Mouse (Mus musculus) CD4-positive, CD25-positive, alpha-beta regulatory T cell, adult 2 months (primary cell): ENCODE data around the gene Gm5148.
A peak's percentile ranks its signal among the peaks of the same experiment; 100 is the strongest.

Experiments used
- DNase-seq: peaks from one replicate; pipeline ENCODE4 v3.0.0-alpha.2; 2012; ENCODE audit warnings: low read depth, low spot score

The Gm5148 gene

DNA sequence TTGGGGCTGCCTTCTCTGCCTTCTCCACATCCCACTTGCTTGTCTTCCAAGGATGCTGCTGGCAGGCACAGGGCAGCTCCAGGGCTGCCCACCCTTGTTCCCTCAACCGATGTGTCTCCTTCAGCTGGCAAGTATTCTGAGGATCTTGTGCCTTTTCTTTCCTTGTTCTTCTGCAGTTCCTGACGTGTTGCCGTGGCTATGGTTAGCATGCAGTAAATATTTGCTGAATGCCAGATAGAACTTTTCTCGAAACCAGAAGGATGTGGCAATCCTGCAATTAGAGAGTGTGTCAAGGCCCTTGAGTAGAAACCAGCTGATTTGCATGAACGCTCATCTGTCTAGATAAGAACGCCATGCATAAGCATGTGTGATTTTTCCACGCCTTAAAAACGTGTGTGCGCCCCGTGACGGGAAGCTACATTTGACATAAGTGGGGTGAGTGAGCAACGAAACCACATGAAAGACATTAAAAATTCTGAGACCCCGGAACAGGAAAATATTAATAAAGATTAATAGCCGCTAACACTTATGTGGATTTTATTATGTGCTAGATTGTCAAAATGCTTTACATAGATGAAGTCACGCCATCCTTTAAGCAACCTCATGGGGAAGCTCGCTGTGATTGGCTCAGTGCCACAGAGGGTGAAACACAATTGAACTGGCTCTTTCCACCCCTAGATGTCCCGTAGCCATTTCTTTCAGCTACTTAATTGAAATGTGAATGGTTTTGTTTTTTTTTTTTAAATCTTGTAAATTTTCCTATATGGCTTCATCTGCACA is 14.1 kb upstream of the Gm5148 start:
- DNase-seq: peak; percentile 74

DNA sequence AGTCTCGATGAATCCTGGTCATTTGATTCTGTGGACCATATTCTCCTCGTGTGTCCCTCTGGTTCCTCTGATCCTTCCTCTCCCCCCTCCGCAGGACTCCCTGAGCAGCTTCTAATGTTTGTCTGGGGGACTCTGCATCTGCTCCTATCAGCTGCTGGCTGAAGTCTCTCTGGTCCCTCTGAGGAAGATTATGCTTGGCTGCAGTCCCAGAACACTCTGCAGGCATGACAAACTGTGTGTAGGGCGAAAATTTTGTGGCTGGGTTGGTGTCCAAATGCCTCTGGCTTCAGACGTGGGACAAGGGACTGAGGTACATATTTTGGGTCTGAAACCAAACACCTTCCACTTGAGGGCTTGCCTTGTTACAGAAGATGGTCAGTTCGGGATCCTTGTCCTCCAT is 13.1 kb upstream of the Gm5148 start:
- no peak for DNase-seq

DNA sequence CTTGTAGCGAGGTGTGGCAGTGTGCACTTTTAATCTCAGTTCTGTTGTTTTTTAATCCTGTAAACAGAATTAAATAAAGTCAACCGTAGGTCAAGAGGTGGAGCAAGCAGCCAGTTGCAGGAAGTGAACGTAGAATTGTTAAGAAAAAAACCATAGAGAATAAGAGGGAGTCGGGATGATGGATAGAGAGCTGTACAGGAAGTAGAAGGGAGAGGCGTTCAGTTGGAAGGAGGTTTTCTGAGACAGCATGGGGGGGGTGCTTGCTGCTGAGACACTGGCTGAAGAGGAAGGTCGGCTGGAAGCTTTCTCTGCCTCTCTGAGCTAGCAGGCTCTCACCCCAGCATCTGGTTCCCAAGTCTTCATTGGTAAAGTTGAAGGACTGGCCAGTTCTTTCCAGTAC is 10.9 kb upstream of the Gm5148 start:
- DNase-seq: no peak

DNA sequence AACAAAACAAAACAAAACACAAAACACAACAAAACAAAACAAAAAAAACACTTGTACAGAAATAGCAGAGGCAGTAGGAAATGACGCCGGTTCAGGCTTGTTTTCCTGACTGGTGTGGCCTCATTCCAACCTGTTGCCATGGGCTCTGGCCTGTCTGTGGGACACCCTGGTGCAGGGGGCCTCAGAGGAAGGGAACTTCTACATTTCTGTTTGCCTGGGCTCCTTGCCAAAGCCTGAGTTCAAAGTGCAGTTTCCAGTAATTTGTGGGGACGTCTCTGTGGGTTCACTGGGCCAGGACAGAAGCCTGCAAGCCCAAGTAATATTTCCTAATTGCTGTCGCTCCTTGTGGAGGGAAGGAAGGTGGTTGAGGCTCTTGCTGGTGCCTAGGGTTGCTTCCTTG is 4.9 kb upstream of the Gm5148 start:
- no peak for DNase-seq

DNA sequence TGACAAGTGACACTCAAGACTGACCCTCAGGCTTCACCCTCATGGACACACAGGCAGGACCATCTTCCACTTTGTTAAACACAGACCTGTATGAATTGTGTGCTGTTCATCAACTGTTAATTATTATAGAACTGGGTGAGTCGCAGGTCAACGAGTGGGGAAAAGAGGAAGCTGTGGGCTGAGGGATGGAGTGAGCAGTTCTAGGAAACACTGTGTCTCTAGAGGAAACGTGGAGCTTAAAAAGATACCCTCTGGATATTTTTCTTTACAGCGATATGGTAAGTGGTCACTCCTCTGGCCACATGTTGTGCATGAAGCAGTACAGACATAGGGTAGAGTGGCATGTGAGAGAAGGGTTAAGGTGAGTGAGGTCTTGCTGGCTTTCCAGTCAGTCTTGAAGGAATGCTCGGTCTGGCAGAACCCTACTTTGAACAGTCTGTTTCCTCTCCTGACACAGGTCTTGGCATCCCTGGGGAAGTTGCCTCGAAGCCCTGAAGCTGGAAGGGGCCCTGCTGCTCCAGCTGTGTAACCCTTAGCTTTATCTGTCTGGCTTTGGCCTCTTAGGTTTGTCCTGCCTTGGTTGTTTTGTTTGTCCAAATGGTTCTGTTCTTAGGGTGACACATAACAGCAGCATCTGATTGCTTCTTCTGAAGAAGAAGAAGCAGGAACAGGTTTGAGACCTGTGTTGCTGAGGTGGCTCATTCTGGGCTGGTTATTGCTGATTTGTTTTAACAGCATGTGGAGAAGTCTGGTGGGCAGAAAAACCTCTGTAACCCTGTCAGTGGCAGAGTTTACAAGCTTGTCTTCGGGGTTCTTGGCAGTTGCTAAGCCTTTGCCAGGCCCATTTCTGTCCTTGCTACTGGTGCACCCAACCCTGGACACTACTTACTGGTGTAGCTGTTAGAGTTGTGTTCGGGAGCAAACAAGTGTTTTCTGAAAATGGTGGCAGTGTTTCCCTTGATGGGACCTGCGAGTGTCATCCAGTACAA is 4.1 kb upstream of the Gm5148 start:
- no peak for DNase-seq

DNA sequence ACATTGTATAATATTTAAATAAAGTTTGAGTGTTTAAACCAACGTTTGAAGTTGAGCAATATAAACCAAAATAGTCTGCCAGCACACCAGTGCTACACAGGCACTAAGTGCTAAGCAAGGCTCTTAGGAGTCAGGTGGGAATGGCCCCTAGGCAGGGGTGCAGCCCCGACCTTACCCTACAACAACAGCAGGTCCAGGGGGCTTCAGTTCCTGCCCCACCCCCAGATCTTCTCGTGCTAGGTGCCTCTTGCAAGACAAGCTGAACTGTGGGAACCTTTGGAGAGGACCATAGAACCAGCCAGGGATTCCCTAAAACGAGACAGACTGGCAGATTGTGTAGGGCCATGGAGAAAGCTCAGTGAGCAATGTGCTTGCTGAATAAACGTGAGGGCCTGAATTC is 3.1 kb upstream of the Gm5148 start:
- DNase-seq: no peak

DNA sequence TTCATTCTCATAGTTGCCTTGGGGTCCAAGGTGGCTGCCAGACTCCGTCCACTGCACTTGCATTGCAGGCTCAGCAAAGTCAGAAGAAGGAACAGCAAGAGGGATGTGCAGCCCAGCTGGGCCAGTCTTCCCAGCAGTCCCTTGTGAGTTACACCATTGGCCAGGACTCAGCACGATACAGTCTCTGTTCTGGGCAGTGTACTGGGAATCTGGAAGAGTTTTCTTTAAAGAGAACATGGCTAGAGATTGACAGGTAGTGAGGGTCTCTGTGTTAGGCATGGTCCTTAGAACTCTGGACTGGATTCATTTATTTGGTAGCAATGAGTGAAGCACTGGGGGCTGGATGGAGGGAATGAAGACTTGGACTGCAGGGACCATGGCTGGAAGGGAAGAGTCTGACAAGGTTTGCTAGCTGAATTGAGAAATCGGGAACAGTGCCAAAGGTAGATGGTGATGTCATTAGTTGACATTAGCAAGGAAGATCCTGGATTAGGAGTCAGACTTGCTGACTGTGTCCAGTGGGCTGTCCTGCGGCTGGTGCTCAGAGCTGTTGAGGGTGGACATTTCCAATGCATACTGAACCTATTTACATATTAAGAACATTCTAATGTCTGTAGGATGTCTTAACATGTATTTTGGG is 2.3 kb upstream of the Gm5148 start:
- DNase-seq: no peak

DNA sequence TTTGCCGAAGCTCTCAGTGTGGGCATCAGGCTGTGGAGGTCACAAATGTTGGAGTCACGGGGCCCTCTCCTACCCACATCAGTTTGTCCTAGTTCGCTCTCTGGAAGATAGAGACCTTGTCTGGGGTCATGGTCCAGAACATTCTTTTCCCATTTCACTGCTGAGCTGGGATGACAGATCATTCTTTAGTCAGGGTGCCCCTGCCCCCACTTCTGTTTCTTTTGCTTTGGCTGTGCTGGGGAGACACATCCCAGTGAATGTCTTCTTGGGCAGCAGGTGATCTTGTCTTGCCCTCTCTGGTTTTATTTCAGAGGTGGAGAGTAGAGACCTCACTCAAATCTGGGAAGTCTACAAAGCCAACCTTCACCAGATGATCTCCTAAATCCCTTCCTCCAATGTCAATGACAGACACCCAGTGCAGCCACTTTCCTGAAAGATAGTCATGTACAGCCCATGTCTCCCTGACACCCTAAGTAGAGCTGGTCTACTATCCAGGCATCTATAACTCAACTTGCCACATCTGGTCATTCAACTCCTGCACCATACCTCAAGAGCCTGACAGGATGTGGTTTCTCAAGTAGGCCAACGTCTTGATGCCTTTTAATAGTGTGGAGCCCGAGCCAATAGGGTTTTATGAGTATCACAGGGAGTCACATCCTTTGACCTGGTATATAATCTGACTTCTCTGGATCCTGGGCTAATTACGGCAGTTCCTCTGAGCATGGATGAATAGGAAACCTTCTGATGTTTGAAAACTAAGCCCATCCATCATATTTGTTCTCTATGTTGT is 851 bp upstream of the Gm5148 start:
- DNase-seq: peak; percentile 42

DNA sequence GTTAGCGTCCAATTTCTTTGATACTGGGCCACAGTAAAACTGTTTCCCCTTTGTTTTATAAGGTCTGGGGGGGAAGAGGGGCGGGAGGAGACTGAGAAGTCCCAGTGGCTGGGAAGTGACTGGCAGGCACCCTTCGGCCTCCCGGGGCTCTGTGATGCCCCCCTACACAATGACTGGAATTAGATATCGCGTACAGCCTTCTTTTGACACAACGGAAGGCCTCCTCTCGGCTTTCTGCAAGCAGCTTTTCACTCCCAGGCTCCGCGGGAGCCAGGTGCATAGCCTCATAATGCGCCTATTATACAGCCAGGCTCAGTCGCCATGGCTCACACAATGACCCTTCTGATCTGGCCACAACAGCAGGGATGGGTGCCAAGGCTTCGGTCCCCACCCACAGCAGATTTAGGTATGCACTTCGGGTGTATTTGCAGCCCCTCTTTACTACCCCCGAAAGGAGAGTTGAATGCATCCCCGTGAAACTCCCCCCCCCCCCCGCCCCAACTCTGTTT is 574 bp downstream of the Gm5148 start:
- DNase-seq: no peak

DNA sequence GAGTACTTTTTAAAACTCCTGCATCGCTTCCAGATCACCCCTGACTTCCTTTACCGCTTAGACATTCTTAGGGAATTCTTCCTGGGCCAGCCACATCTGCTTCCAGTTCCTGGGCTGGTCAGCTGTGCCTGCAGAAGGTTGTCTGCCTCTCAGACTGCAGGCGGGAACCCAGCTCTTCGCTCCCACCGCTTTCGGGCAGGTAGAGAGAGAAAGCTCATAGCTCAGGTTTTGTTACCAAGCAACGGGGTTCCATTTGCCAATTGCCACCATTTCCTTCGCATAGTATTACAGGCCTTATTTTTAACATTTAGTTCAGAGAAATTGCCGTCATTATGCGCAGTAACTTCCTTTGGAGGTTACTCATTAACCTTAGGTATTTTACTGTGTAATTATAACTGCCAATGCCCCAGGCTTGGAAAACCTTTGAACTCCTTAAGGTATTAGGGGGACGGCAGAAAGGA is 1.2 kb downstream of the Gm5148 start:
- peak; percentile 31 for DNase-seq

DNA sequence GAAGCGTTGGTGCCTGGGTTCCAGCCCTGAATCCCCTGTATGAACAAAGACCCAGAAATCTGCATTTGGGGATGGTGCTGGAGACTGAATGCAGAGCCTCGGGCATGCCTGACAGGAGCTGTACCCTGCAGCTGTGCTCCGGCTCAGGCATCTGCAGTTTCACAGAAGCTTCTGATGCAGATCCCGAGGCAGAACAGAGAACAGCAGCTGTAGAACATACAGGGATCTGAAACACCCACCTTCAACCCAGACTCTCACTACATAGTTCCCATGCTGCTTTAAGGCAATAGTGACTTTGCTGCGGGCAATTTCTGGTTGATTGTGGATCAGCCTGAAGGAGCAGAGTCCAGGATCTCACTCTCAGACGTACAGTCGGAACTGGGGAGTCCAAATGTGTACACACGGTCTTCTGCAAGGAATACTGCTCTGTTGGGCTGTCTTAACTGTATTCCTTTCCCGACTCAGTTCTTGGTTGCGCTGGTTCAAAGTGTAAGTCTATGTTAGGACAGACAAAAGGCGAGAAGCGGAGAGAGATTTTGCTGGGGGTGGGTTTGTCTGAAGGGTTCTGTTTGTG is 1.7 kb downstream of the Gm5148 start:
- no peak for DNase-seq

DNA sequence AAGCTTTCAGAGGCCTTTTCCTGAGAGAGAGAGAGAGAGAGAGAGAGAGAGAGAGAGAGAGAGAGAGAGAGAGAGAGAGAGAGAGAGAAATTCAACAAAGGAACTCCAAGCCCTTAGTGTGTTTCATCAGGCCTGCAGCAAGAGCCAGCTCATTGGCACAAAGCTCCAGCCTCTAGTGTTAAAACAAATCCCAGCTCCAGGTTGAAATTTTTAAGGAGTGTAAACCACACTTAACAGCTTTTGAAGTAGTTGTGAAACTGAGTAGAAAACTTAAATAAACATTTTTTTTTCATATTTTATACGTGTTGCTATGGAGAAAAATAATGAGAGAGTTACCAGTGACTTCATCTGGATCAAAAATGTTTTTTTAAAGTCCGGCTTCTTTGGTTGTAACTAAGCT is 7.3 kb downstream of the Gm5148 start:
- no peak for DNase-seq

DNA sequence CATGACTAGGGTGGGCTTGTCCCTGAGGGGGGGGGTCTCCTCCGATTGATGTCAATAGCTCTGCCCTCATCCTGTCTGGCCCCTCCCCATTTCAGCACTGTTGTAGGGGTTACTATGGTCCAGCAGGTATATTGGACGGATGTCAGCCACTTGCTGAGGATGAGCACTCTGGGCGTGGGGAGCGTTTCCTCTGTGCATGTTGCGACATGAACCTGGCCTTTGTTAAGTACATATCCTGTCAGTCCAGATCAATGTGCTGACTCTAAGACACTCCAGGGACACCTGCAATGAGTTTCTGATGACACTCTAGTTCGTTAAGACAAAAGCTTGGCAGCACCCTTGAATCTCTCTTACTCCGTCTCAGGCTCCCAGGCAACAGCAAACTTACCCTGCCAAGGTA is 8.6 kb downstream of the Gm5148 start:
- DNase-seq: no peak

DNA sequence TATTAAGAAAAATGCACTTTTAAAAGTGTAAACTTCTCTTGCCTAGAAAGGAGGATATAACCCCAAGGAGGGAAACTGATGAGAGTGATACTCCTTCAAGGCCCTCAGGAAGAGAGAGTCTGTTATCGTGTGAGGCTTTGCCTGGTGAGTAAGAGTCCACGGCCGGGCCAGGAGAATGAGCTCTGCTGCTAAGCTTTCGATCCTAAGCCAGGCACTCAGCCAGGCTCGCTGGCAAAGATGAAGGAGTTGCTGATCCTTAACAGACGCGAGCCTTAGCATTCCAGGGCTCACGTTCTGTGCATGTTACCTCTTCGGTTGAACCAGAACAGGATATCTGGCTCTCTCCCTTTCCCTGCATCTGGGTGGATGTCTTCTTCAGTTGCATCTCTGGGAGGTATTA is 11.8 kb downstream of the Gm5148 start:
- no peak for DNase-seq

DNA sequence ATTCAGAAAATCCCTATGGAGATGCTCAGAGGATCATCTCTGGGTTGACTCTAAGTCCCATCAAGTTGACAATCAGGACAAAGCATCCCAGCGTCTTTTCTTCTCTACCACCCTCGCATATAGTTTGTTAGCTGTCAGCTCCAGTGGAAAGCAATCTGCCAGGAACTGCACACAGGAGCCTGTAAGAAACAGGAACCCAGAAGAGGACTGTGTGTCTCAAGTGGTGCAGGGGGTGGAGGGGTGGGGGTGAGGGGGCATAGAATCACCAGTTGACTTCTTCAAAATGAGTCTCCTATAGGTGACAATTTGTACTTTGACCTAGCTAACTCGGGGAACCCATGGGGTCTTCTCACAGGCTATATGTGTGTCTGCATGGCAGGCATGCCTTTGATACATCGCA is 12.7 kb downstream of the Gm5148 start:
- DNase-seq: no peak

DNA sequence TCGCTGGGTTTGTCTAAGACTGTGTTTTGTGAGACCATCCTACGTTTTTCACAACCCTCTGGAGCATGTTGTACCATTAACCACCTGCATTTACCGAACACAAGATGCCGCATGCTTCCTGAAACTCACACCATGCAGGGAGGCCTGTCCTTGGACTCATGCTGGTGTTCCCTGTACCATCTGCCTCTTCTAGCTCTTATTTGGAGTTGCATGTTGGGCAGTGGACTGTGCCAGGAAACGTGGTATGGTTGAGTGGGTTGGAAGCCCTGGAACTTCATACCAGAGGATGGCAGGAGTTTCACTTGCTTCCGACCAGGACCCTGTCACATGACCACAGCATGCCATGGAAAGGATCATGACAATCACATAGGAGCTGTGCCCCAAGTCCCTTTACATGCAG is 16.5 kb downstream of the Gm5148 start:
- no peak for DNase-seq

DNA sequence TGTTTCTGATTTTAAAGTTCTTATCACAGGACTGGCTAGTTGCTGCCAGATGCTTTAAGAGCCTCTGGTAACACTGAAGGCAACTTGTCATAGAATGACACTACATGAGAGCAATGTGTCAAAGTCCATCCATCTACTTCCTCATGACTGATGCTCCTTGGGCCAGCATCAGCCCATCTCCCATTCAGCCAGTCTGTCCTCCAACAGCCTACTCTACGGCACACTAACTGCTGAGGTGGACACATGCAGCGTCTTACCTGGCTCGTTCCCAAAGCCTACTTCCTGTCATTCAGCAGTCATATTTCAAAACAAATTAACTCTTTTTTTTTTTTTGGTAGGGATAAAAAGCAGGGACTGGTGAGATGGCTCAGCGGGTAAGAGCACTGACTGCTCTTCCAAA is 17.9 kb downstream of the Gm5148 start:
- no peak for DNase-seq

DNA sequence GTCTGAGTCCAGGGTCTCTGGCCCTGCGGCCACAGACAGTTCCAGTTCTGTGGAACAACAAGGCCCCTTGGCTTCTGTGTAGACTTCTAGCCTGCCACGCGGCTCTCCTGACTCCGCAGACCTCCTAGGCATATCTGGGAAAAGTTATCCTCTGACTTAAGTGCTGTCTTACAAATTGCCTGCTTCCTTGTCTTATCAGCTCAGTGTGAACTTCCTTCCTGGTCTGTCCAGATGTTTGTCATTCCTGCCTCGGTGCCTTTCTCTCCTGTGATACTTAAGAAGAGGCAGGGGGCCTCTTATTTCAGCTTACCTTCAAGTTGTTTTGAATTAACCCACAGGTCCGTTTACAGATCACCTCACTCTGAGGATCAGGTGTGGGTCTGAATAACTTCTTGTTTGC is 18.9 kb downstream of the Gm5148 start:
- no peak for DNase-seq

DNA sequence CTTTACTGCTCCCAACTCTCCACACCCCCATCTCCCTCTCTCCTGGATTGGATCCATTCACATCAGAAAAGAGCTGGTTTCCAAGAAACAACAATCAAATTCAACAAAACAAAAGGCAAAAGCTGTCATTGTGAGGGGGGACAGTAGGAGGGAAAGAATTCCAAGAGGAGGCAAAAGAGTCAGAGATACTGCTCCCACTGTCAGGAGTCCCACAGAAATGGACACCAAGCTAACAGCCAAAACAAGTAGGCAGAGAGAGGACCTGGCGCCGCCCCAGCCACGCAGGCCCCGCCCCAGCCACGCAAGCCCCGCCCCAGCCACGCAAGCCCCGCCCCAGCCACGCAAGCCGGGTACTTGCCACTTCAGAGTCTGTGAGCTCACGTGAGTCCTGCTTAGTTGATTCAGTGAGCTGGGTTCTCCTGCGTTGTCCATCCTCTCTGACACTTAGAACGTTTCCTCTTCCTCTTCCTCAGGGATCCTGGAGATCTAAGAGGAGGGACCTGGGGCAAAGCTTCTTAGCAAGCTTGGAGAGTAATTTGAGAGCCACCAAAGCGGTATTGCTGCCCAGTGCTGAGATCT is 19.5 kb downstream of the Gm5148 start:
- DNase-seq: peak; percentile 38

DNA sequence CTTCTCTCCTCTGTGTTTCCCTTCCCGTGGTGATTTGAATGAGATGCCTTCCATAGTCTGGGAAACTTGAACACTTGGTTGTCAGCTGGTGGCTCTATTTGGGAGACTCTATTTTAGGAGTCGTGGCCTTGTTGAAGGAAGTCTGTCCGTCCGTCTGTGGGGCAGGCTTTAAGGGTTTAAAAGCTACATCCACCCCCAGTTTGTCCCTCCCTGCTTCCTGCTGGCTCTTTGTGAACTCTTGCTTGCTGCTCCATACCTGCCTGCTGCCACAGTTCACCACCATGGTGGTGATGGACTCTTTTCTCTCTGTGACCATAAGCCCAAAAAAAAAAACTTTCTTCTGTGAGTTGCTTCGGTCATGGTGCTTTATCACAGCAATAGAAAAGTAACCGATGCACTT is 21.2 kb downstream of the Gm5148 start:
- peak; percentile 18 for DNase-seq
